Mouse (Mus musculus) mature B cell (primary cell): ENCODE results near the gene Gm10318.

Source experiments
- in situ Hi-C: fragments of 300-500 bp; cut with MboI; formaldehyde crosslinking; loops from 2 replicates; pipeline ENCODE4 v1.14.3; 2019

The Gm10318 gene

GRCm38 (mm10) chr10:77852559-77852958, at the start of gene Gm10318:
Gene Gm10318 (plus strand): TSS chr10:77852859.
- in situ Hi-C loops = no loop called here

DNA sequence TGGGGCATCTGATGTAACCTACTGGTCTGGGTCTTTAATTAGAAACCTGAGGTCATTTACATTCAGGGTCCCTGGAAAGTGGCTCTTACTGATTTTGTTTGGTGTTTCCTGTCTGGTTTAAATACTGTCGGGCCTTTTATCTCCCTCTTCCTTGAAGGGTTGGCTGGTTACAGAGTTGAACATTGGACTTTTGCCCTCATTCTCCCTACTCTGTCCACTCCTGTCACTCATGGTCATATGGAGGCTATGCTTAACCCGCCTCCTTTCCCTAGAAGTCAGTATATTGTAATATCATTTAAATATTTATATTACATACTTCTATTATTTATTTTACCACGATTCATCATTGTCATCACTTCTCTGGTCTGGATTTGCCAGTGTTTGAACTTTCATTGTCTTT, 48.6 kb upstream of the Gm10318 start:
- in situ Hi-C loops = no loop called here

- in situ Hi-C loops = no loop called here
Observed at GRCm38 (mm10) chr10:77811743-77812142, 40.9 kb upstream of the Gm10318 start, which contains the start of gene Gm9507. Gene Gm9507 (minus strand): TSS chr10:77811843.

GRCm38 (mm10) chr10:77814382-77814781, 38.3 kb upstream of the Gm10318 start, which contains the start of gene Gm2696:
Gene Gm2696 (plus strand): TSS chr10:77814682.
- in situ Hi-C loops = no loop called here

GRCm38 (mm10) chr10:77815514-77815913, 37.1 kb upstream of the Gm10318 start:
- in situ Hi-C loops = no loop called here

- in situ Hi-C loops = no loop called here
Observed at GRCm38 (mm10) chr10:77818523-77818922, 34.1 kb upstream of the Gm10318 start.

- in situ Hi-C loops = no loop called here
Observed at GRCm38 (mm10) chr10:77819203-77819602, 33.5 kb upstream of the Gm10318 start.

- in situ Hi-C loops = no loop called here
Observed at GRCm38 (mm10) chr10:77826951-77827350, 25.7 kb upstream of the Gm10318 start, which contains the start of gene Krtap10-4. Gene Krtap10-4 (minus strand): TSS chr10:77827095.

DNA sequence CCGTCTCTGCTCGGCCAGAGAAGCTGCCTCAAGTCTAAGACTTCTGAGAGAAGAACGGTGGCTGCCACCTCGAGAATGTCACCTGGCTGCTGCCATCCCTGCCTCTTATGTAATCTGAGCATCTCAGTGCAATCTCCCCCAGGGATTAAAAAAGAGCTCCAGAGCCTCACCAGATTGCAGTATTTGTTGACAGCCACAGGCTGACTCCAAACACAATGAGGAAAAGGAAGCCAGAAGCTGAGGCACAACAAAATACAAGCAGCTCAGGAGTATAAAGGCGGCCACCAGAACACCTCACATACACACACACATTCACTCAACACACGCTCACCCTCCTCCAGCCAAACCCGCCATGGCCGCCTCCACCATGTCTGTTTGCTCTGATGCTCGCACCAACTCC, 17.0 kb upstream of the Gm10318 start, which contains the start of gene Krtap10-10:
Krtap10-10 (plus strand) TSS at position 301 of the 400 bp plus-strand sequence.
- in situ Hi-C loops = no loop called here

GRCm38 (mm10) chr10:77839006-77839405, 13.7 kb upstream of the Gm10318 start:
- in situ Hi-C loops = no loop called here

- in situ Hi-C loops = no loop called here
Observed at GRCm38 (mm10) chr10:77846503-77846902, 6.2 kb upstream of the Gm10318 start, which contains the start of gene Gm36176. Gene Gm36176 (plus strand): TSS chr10:77846803.

DNA sequence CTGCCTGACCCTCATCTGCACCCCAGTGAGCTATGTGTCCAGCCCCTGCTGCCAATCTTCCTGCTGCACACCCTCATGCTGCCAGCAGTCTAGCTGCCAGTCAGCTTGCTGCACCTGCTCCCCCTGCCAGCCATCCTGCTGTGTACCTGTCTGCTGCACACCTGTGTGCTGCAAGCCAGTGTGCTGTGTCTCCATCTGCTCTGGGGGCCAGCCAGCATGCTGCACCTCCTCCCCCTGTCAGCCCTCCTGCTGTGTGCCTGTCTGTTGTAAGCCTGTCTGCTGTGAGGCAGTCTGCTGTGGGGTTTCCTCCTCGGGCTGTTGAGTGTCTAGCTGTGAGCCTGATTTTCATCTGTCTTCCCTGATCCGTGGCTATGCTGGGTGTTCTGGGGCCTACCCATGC, 5.7 kb upstream of the Gm10318 start:
- in situ Hi-C loops = no loop called here

DNA sequence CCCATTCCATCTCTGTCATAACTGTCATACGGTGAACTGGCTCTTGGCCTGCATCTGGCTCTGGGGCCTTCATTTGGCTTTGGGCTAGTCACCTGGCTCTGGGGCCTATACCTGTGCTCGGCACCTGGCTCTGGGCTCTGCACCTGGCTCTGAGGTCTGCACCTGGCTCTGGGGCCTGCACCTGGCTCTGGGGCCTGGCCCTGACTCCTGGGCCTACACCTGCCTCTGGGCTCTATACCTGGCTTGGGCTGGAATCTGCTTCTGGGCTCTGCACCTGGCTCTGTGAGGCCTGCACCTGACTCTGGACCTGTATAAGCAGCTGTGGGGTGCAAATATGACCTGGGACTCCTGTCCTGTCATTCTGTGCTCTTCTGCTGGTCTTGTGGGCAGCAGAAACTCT, 5.1 kb upstream of the Gm10318 start:
- in situ Hi-C loops = no loop called here

DNA sequence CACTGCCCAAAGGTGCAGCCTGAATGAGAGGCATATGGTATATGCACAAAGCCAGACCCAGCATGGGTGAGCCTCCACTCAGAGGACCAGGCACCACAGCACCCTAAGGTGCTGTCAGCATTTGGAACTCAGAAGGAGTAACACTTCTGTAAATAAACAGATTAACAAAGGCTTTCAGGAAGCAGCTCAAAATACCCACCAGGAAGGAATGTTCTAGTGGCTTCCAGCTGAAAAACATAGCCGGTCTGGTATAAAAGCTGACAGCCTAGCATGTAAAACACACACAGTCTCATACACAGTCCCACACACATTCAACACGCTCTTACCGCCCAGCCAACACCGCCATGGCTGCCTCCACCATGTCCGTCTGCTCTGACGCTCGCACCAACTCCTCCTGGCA, 9.0 kb downstream of the Gm10318 start, which contains the start of gene Gm3285:
Gm3285 (plus strand) TSS at position 301 of the 400 bp plus-strand sequence.
- in situ Hi-C loops = no loop called here

DNA sequence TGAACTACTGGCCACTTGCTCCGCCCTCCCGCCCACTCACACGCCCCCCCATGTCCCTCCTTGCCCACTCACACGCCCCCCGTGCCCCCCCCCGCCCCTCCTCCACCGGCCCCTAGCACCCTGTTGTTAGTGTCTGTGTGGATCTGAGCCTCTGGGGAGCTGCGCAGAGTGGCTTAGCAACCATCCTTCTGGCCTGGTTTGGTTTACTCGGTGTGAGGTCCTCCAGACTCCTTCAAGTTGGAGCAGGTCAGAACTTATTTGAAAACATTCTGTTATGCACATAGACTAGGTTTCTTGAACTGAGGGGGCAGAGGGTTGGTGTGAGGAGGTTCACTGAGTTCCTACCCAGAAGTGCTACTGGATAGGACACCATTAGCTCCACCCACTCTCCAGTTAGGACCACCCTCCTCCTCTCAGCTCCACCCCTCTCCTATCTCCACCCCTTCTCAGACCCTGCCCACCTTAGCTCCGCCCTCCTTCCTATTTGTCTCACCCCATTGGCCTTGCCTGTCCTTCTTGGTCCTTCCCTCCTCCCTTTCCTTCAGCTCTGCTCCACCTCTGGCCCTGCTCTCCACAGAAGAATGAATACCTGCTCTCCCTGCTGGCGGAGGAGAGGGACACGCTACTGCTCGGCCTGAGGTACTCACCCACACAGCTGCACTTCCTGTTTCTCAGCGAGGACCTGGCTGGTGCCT, 11.6 kb downstream of the Gm10318 start:
- in situ Hi-C loops = no loop called here

- in situ Hi-C loops = no loop called here
Observed at GRCm38 (mm10) chr10:77864762-77865143, 12.1 kb downstream of the Gm10318 start.

GRCm38 (mm10) chr10:77867546-77867945, 14.9 kb downstream of the Gm10318 start:
- in situ Hi-C loops = no loop called here

DNA sequence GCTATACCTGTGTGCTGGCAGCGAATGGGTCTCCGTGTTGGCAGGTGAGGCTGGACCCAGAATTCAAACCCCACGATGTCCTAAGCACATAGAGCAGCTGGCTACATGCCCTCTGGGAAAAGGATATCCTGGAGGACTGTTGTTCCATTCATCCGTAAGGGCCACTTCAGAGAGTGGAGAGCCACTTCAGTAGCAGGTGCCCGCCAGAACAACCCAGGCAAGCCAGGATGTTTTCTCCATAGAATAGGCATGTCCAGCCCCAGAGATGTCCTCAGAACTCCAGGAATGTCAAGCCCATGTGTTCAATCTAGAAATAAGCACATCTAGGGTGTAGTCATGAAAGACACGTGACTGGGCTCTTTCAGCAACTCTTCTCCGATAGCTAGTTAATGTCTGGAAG, 17.0 kb downstream of the Gm10318 start:
- in situ Hi-C loops = no loop called here

DNA sequence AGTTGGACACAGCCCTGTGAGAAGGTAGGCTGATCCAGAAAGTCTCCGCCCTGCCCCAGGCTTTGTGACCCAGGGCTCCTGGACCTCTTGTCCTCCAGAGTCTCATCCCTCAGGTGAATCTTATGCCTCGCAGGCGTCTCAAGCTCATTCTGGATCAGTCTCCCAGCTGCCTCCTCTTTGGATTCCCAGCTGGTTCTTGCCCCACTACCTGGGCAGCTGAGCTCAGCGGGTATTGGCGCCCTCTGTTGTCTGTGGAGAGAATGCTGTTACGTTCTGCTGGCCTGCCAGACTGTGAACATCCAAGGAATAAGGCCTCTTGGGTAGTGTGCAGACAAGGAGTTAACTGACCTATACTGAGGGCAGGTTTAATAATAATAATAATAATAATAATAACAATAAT, 26.3 kb downstream of the Gm10318 start:
- in situ Hi-C loops = no loop called here

- in situ Hi-C loops = no loop called here
Observed at GRCm38 (mm10) chr10:77880305-77880704, 27.6 kb downstream of the Gm10318 start.

- in situ Hi-C loops = no loop called here
Observed at GRCm38 (mm10) chr10:77882553-77882952, 29.9 kb downstream of the Gm10318 start.

DNA sequence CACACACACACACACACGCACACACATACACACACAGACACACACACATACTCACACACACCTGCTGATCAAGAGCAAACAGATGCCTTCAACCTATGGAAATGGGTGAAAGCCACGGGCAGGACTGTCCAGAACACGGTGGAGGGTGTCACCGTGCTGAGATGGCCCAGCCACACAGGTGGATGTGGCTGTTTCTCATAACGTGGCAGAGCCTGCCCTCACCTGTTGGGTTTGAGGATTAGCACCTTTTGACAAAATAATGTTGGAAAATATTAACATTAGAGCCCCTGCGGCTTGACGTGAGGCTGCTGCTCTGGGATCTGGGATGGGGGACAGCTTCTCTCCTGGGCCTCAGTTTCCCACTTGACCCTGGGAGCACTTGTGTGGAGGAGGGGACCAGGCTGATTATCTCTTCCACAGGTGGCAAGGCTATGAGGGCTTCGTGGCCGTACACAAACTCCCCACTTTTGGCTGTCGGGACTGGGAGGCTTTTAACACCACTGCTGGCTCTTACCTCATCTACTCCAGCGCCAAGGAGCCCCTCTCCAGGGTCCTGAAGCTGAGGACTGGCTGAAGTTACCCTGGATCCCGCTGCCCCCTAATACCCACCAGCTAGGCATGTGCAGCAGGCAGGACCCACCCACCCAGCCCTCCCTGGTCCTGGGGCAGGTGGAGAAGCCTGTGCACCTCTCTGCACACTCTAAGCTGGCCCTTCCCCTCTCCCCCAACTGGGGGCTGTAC, 33.5 kb downstream of the Gm10318 start:
- in situ Hi-C loops = no loop called here

- in situ Hi-C loops = no loop called here
Observed at GRCm38 (mm10) chr10:77890987-77891565, 38.4 kb downstream of the Gm10318 start.
